Mouse (Mus musculus): ENCODE results near the gene Ybx1.

GRCm38 (mm10) chr4:119275226-119275625 lies 19.2 kb downstream of the Ybx1 start:
- TF ChIP-seq POLR2A (IDR thresholded peaks at IDR 0.05; ENCODE audit: insufficient read depth, low read depth, low read length) (no peak), CTCF (IDR thresholded peaks at IDR 0.05; ENCODE audit: insufficient read depth, low read depth, low read length) (no peak)
